Mouse (Mus musculus) B cell, adult 62 days (primary cell): ENCODE results near the gene Hdgfl2. TPM values are rescaled to one million over a fixed set of nuclear protein-coding genes. Genes with fewer than 3 reads are reported as not detected.

Source experiments
- total RNA-seq: library from RNA; stranded (reverse); gene quantifications from 4 replicates; pipeline ENCODE4 v1.2.4, GENCODE M21; 2023

The Hdgfl2 gene
- 105 to 126 TPM (median 115 TPM) in 4 replicates for total RNA-seq

DNA sequence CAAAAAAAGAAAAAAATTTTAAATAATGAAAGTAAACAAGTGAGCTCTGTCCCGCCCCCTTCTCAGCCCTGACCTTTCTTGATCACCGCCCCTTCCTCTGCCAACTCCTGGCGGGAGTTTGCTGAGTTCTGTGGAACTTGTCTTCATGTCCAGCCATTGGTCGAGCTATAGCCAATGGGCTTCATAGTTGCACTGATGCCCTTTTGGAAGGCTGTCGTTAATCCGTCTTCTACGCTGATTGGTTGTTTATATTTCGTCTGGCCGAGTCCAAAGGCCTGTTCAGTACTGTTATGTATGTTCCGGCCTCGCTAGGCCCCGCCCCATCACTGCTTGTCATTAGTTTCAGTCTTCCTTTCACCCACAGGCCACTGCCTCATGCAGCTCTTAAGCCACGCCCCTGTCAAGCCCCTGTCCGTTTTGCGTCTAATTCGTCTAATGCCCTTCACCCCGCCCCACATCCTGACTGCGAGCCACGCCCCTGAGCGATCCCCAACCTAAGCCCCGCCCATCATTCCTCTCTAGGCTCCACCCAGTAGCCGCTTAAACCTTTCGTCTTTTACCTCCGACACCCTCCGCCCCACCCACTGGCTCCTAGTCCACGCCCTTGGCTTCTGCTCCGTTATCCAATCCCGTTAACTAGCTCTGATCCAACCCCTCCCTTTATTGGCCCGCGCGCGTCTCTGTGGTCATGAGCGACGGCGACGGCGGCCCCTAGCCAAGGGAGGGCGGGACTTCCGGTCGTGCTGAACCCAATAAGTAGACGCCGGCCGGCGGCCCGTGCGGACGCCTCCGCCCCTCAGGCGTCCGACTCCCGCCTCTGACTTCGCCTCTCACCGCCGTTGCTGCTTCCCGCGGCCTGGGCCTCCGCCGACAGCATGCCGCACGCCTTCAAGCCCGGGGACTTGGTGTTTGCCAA is at the start of gene Hdgfl2:
Gene Hdgfl2, plus strand, starts transcription at position 755 of the 916 bp plus-strand sequence.

DNA sequence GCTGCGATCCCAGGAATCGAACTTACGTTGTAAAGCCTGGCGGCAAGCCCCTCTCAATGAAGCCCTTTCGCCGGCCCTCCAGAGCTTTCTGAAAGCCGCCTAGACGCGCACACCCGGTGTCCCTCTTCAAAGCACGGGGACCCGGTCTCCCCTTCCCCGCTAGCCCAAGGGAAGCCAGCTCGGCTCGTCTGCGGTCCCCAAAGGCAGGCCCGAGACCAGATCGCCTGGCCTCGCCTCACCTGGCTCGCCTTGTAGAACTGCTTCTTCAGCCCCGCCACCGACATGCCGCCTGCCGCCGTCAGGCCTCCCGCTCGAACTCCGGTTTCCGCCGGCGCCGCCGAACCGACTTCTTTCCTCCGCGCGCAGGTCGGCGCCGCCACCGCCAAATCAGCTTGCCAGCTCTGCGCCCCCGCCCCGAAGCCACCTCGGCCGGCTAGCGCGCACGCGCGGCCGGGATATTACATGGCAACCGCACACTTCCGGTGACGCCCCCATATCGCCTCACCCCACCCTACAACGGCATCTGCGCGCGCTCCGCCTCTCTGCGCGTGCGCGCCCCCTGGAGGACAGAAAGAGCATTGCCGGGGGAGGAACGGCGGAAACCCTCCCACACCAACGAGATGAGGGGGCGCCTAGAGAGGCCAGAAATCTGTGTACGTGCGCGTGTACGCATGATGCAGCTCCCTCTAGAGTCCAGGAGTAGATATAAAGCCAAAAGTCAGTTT is 43.1 kb upstream of the Hdgfl2 start, which contains the start of gene Sh3gl1:
Gene Sh3gl1, minus strand, starts transcription at position 460 of the 725 bp plus-strand sequence.

DNA sequence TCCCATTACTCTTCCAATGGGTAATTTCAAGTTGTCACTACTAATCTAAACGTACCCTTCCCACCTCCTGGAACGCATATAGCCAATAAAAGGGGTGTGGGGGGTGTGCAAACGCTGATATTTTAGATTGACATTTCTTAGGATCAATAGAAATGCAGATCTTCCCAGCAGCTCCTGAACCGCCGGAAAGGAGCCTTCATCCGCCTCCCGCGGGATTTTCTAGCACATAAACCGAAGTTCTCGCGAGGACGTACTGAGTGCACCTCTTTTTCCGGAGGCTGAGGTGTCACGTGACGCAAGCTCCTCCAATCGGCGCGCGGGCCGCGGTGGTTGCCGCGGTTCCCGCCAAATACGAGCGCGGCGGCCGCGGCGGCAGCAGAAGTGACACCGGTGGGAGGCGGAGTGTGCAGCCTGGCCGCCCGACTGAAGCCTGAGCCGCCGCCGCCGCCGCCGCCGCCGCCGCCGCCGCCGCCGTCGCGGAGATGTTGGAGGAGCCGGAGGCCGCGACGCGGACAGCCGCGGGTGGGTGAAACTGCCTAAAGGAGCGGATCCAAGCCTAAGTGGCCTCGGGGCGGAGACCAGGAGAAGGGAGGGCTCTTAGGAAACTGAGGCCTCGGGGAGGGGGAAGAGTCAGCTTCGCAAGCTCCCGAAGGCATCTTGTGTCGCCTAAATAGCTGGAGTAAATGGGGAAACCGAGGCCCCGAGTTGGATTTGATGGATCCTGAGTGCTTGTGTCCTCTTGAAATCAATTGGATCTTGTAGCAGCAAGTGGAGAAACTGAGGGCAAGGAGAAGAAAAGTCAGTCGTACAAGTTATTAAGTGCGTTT is 39.2 kb upstream of the Hdgfl2 start, which contains the start of gene Chaf1a:
Gene Chaf1a, plus strand, starts transcription at position 410 of the 827 bp plus-strand sequence.

DNA sequence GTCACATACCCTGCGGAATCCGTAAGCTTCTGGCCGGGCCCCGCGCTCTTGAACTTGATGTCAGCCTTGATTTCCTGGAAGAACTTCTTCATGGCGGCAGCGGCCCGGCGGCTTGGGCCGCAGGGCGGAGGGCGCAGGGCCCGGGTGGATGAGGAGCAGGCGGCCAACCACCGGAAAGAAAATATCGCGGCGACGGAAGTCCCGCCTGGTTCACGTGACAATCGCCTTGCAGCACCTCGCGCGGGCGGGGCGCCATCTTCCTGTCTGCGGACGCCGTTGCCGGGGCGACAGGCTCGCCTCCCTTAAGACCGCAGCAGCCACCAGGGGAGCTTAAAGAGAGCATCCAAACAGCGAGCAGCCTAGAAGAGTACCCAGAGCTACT is 4.6 kb upstream of the Hdgfl2 start, which contains the start of gene Ubxn6:
Gene Ubxn6, minus strand, starts transcription at position 202 of the 382 bp plus-strand sequence.

DNA sequence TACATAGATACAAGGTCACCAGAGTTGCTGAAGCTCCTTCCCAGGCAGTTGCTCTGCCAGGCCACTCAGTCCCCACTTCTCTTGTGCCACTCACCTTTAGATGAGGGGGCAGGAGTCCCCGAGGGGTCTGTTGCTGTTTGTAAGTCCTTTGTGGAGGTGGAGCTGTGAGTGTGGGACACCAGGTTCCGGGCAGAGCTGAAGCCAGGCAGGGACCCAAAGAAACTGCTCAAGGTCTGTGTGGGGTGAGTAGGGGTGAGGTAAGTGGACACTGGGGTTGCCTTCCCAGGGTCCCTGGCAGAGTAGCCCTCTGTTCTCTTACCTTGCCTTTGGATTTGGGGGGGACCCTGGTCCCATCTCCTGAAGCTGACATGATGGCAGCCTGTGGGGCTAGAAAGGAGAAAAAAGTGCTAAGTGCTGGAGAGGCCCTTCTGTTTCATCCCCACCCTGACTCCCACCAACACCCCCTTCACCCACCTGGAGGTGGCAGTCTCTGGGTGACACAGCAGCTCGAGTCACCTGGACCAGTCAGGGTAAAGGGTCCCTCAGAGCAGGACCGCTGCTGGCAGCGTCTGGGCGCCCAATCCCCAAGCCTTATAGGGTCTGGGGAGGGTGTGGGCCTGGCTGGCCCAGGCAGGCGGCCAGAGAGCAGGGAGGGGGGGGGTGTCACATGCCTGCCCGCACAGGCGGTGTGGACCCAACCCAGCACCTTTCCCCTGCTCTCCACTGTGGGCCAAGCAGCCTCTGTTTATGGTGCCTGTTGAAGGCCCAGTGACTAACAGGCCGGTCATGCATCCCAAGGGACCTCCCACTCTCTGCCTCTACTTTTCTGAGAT is 30.0 kb downstream of the Hdgfl2 start, which contains the start of gene Plin4:
Gene Plin4, minus strand, starts transcription at position 585 of the 833 bp plus-strand sequence.

DNA sequence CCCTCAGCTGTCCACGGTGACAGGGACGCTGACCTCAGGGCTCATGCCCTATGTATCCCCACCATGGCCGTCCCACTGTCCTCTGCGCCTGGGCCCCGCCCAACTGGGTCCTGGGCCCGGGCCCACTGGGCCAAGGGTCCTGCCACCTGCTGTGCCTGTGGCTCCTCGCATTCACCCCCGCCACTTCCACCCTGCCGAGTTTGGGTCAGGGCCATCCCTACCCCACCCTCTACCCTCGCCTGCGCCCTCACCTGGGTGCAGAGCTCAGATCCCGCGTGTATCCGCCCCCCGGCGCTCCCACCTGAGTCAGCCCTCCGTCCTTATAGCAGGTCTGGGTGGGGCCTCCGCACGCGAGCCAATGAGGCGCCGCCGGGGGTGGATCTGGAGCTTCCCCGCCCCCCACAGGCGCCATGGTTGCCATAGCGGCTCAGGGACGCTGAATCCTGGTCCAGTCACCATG is 37.8 kb downstream of the Hdgfl2 start, which contains the start of gene Plin5:
Gene Plin5, minus strand, starts transcription at position 346 of the 460 bp plus-strand sequence.

DNA sequence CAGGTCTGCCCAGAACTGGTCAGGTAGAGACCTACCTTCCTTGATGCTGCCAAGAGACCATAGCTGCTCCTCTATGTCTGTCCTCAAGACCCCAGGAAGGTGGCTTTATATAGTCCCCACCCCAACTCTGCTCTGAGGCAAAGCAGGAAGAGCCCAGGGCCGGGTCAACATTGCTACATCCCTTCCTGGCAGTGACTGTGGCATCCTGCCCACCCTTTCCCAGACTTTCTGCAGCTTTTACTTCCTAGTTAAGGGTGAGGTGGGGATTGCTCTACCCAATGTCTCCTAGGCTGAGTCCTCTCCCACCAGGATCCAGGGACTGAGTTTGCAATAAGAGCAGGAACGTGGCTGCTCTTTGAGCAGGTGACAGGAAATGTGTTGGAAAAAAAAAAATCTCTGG is 42.4 kb downstream of the Hdgfl2 start, which contains the start of gene Lrg1:
Gene Lrg1, minus strand, starts transcription at position 176 of the 400 bp plus-strand sequence.

DNA sequence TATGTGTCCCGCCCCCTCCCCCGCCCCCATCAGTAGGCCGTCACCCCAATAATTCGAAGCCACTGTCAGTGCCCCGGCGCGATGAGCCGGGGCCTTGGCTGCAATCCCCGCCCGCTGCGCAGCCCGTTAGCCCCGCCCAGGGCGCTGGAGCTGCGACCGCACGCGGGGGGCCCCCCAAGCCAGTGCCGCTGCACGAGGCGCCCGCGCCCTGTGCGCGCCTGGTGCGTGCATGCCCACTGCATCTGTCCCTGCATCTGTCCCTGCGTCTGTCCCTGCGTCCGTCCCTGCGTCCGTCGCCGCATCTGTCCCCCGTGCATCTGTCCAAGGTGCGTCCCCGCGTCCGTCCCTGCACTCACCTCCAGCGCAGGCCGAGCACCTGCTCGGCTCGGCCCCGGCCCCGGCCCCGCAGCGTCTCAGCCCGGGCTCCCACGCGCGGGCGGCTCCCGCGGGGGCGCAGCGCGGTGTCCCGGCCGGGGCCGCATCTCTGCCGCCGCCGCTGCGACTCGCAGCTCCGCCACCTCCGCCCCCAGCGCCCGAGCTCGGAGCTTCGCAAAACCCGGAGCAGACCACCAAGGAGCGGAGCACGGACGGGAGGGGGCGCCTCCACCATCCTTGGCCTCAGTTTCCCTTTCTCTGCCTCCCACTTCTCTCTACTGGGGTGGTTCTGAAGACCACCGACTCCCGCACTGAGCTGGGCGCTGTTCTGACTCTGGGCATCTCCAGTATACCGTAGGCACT is 60.6 kb downstream of the Hdgfl2 start, which contains the start of gene Sema6b:
Gene Sema6b, minus strand, starts transcription at position 486 of the 738 bp plus-strand sequence.

Other genes with a start within 250 kb of the Hdgfl2 start
- 9.7 to 11.3 TPM (median 10.7 TPM) in 4 replicates for gene Zfp119a, start 200.7 kb upstream of the Hdgfl2 start, total RNA-seq
- 19.1 to 20.5 TPM (median 19.2 TPM) in 4 replicates for gene Zfp959, start 187.5 kb upstream of the Hdgfl2 start, total RNA-seq
- gene Zfp119b, start 130.1 kb upstream of the Hdgfl2 start, total RNA-seq = 3.3 to 6.1 TPM (median 5.2 TPM) in 4 replicates
- 14.2 to 17.7 TPM (median 15.5 TPM) in 4 replicates for gene Ebi3, start 127.0 kb upstream of the Hdgfl2 start, total RNA-seq
- gene Yju2, start 120.5 kb upstream of the Hdgfl2 start, total RNA-seq = 44.4 to 50.9 TPM (median 50.3 TPM) in 4 replicates
- 0.81 to 2.9 TPM (median 1.8 TPM) in 4 replicates for gene Shd, start 109.2 kb upstream of the Hdgfl2 start, total RNA-seq
- not detected in 4 replicates for gene Fsd1, start 93.1 kb upstream of the Hdgfl2 start, total RNA-seq
- 1.2 TPM in 1 of 4 replicates, not detected in the others for gene Stap2, start 74.0 kb upstream of the Hdgfl2 start, total RNA-seq
- gene Mpnd, start 73.9 kb upstream of the Hdgfl2 start, total RNA-seq = 57.6 to 74.2 TPM (median 66.5 TPM) in 4 replicates
- gene Sh3gl1, start 43.0 kb upstream of the Hdgfl2 start, total RNA-seq = 90.4 to 97.0 TPM (median 94.7 TPM) in 4 replicates
- gene Chaf1a, start 39.2 kb upstream of the Hdgfl2 start, total RNA-seq = 2.7 to 4.1 TPM (median 3.2 TPM) in 4 replicates
- gene Ubxn6, start 4.6 kb upstream of the Hdgfl2 start, total RNA-seq = 65.9 to 73.7 TPM (median 71.6 TPM) in 4 replicates
- not detected in 4 replicates for gene Plin4, start 30.2 kb downstream of the Hdgfl2 start, total RNA-seq
- gene Plin5, start 38.0 kb downstream of the Hdgfl2 start, total RNA-seq = not detected in 4 replicates
- not detected in 4 replicates for gene Lrg1, start 42.4 kb downstream of the Hdgfl2 start, total RNA-seq
- 1.0 to 1.3 TPM (median 1.2 TPM) in 4 replicates for gene Sema6b, start 60.7 kb downstream of the Hdgfl2 start, total RNA-seq
- gene Tnfaip8l1, start 82.8 kb downstream of the Hdgfl2 start, total RNA-seq = 0.21 to 0.38 TPM (median 0.27 TPM) in 3 of 4 replicates, not detected in the other
- 48.9 to 52.9 TPM (median 52.0 TPM) in 4 replicates for gene Mydgf, start 104.3 kb downstream of the Hdgfl2 start, total RNA-seq
- 53.2 to 57.1 TPM (median 55.2 TPM) in 4 replicates for gene Dpp9, start 139.3 kb downstream of the Hdgfl2 start, total RNA-seq
- gene Fem1a, start 177.2 kb downstream of the Hdgfl2 start, total RNA-seq = 26.9 to 30.0 TPM (median 29.8 TPM) in 4 replicates
- 21.6 to 25.3 TPM (median 23.4 TPM) in 4 replicates for gene Ticam1, start 197.2 kb downstream of the Hdgfl2 start, total RNA-seq
- gene Plin3, start 213.2 kb downstream of the Hdgfl2 start, total RNA-seq = 10.0 to 16.6 TPM (median 14.7 TPM) in 4 replicates
- not detected in 4 replicates for gene Arrdc5, start 220.7 kb downstream of the Hdgfl2 start, total RNA-seq
- 11.1 to 13.2 TPM (median 11.7 TPM) in 4 replicates for gene Uhrf1, start 223.7 kb downstream of the Hdgfl2 start, total RNA-seq
- gene Kdm4b, start 246.4 kb downstream of the Hdgfl2 start, total RNA-seq = 62.5 to 66.2 TPM (median 64.5 TPM) in 4 replicates